Mouse (Mus musculus) olfactory bulb, adult 2 months (tissue): ENCODE results near the gene Epyc.

Experiments used
- CTCF ChIP-seq: fragments of 200-500 bp; IDR thresholded peaks from 2 replicates; pipeline ENCODE4 v1.5.1; 2012; ENCODE audit warnings: low read depth, mild to moderate bottlenecking, low read length, moderate library complexity; ENCODE audit not compliant: insufficient read depth
- POLR2A ChIP-seq: fragments of 200-500 bp; IDR thresholded peaks from 2 replicates; pipeline ENCODE4 v1.6.1; 2012; ENCODE audit warnings: mild to moderate bottlenecking, low read depth, low read length, moderate library complexity; ENCODE audit not compliant: insufficient read depth

GRCm38 (mm10) chr10:97704562-97704961, 60.7 kb downstream of the Epyc start:
- TF ChIP-seq POLR2A (no peak), CTCF (no peak)
